Mouse (Mus musculus) CD4-positive helper T cell, adult 2 months (primary cell): ENCODE results near the gene Aldh5a1.

Experiments used
- DNase-seq: peaks from one replicate; pipeline ENCODE4 v3.0.0-alpha.2; 2012; ENCODE audit warnings: low read depth, missing footprints, low spot score

The Aldh5a1 gene

GRCm38 (mm10) chr13:24866430-24867402 is 70.7 kb downstream of the Aldh5a1 start:
- DNase-seq: peak; percentile 49

GRCm38 (mm10) chr13:24862520-24862919 is 74.9 kb downstream of the Aldh5a1 start:
- peak; percentile 61 for DNase-seq

- no peak for DNase-seq
Observed at GRCm38 (mm10) chr13:24862021-24862420, 75.4 kb downstream of the Aldh5a1 start.

DNA sequence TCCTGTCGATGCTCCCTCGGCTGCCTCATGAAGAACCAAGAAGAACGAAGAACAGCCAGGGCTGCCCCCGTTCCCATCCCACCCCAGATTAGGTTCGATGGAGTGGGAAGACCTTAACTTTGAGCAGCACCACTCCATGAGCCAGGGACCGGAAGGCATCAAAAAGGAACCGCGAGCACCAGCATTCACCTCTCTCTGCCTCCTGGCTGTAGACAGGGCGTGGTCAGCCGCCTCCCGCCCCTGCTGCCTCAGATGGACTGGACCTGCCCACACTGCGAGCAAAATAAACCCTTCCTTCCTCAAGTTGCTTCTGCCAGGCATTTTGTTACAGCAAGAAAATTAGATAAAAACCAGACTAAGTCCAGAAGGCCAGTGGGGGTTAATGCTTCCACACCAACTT is 76.4 kb downstream of the Aldh5a1 start:
- no peak for DNase-seq

DNA sequence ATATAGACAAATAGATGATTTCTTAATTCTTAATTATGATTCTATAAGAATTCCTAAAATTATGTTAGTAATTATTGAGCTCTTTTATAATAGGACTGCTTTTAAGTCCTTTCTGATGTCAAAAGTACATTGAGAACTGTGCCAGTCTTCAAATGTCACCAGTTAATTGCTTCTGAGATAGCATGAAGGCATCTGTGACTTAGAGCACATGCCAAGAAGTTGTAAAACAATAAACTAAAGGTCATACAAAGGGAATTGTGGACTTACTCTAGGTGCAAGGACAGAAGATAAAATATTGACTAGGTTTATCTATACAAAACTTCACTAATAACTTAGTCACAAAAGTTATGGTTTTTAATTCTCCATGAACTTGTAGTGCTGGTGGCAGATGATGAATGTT is 78.3 kb downstream of the Aldh5a1 start:
- no peak for DNase-seq
